Mouse (Mus musculus) heart, postnatal 25 days (tissue): ENCODE measurements around the gene Clec2d. TPM values are rescaled to one million over a fixed set of nuclear protein-coding genes. Genes with fewer than 3 reads are reported as not detected.

Experiments
- DNase-seq: peaks from one replicate; pipeline ENCODE4 v3.0.0; 2022; ENCODE audit warnings: low spot score
- intact Hi-C: fragments of 180-260 bp; cut with DNase I; formaldehyde crosslinking; loops from one replicate; pipeline ENCODE4 v1.15.1; 2025
- total RNA-seq, 2 experiments: library from RNA; stranded (reverse); gene quantifications; 2 replicates each; pipeline ENCODE4 v1.2.3; 2021

Clec2d gene
- total RNA-seq, 2 experiments from 2014 or later: 36.3 to 40.3 TPM

GRCm38 (mm10) chr6:129219897-129220517, 39.6 kb downstream of the Clec2d start:
- intact Hi-C loops: no loop called here
- no peak for DNase-seq

- DNase-seq: no peak
These were observed 40.6 kb downstream of the Clec2d start for GRCm38 (mm10) chr6:129221053-129221452.

GRCm38 (mm10) chr6:129222188-129222800, 41.9 kb downstream of the Clec2d start:
- DNase-seq: no peak
- intact Hi-C loops: no loop called here

More at GRCm38 (mm10) chr6:129221053-129221452, 40.6 kb downstream of the Clec2d start:
- intact Hi-C loops: no loop called here

GRCm38 (mm10) chr6:129223611-129224010, 43.2 kb downstream of the Clec2d start:
- intact Hi-C loops: no loop called here

GRCm38 (mm10) chr6:129224090-129224489, 43.7 kb downstream of the Clec2d start:
- no peak for DNase-seq
- intact Hi-C loops: no loop called here

More at GRCm38 (mm10) chr6:129223611-129224010, 43.2 kb downstream of the Clec2d start:
- DNase-seq: no peak

GRCm38 (mm10) chr6:129225078-129225477, 44.7 kb downstream of the Clec2d start:
- no peak for DNase-seq
- intact Hi-C loops: no loop called here

- no peak for DNase-seq
- intact Hi-C loops: no loop called here
These were observed 48.7 kb downstream of the Clec2d start for GRCm38 (mm10) chr6:129228935-129229773.

GRCm38 (mm10) chr6:129229774-129230578, 49.6 kb downstream of the Clec2d start:
- intact Hi-C loops: no loop called here
- peak; percentile 67 for DNase-seq

- intact Hi-C loops: no loop called here
- no peak for DNase-seq
These were observed 51.8 kb downstream of the Clec2d start for GRCm38 (mm10) chr6:129232005-129232841.

GRCm38 (mm10) chr6:129232842-129233205, 52.4 kb downstream of the Clec2d start:
- peak; percentile 65 for DNase-seq
- intact Hi-C loops: no loop called here

GRCm38 (mm10) chr6:129233366-129233954, 53.0 kb downstream of the Clec2d start:
- intact Hi-C loops: no loop called here
- no peak for DNase-seq

- intact Hi-C loops: no loop called here
- DNase-seq: no peak
These were observed 53.5 kb downstream of the Clec2d start for GRCm38 (mm10) chr6:129233955-129234369.

- intact Hi-C loops: no loop called here
- no peak for DNase-seq
These were observed 54.3 kb downstream of the Clec2d start for GRCm38 (mm10) chr6:129234456-129235360.

- peak; percentile 45 for DNase-seq
- intact Hi-C loops: no loop called here
These were observed 55.5 kb downstream of the Clec2d start for GRCm38 (mm10) chr6:129235855-129236461.
